Mouse (Mus musculus): Measurements from ENCODE around the gene Pfdn5. TPM values are rescaled to one million over a fixed set of nuclear protein-coding genes. Genes with fewer than 3 reads are reported as not detected.

Pfdn5 gene
- polyA plus RNA-seq (2012): 9.9 and 26.7 TPM in 2 replicates

GRCm38 (mm10) chr15:102326022-102326576 is at the start of gene Pfdn5:
TSS of gene Pfdn5 (plus strand) at chr15:102326116.
- no peak for TF ChIP-seq GATA1 (IDR thresholded peaks at IDR 0.05; ENCODE audit: low read length)

DNA sequence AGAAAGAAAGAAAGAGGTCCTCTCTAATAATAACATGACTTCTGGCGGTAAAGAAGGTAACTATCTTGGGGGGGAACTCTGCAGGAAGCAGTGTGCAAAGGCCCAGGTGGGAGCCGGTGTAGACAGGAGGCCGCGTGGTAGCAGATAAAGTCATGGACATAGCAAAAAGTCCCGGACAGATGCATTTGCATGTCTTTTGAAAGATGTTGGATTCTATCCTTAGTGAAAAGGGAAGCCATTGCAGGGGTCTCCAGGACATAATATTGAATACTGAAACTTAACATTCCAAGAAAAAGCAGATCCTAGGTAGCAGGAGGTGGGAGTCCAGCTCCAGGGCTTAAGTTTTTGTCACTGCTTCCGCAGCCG is 47.2 kb upstream of the Pfdn5 start:
- TF ChIP-seq GATA1 (IDR thresholded peaks at IDR 0.05; ENCODE audit: low read length): no peak

DNA sequence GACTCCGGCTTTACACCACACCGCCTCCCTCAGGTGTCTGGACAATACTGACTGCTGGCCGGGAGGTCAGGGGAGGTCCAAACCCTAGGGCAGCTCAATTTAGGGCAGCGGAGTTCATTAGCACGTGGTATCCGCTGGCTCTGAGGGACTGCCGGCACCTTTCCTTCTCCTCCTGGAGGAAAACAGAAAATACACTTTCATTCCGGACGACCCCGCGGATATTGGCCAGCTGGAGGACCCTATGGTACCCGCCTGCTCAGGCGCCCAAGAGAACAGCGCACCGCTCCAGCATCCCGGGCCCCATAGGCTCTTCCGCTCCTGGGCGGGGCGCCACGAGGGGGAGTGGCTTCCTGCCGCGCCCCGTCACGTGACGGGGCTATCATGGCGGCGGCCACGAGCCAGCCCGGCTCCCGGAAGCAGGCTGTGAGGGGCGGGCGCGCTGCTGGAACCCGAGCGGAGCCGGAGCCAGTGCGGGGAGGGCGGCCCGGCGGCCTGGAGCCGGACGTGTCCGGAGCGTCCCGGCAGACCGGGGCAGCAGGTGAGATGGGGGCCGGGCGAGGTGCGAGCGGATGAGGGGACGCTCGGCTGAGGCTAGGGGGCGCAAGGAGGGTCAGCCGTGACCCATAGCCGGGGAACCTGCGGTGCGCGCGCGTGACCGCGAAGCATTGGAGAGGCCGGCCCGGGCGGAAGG is 46.7 kb upstream of the Pfdn5 start, which contains the start of gene Mfsd5:
Gene Mfsd5 (plus strand): TSS at position 363 of the 691 bp plus-strand sequence.
- TF ChIP-seq GATA1 (IDR thresholded peaks at IDR 0.05; ENCODE audit: low read length): no peak

DNA sequence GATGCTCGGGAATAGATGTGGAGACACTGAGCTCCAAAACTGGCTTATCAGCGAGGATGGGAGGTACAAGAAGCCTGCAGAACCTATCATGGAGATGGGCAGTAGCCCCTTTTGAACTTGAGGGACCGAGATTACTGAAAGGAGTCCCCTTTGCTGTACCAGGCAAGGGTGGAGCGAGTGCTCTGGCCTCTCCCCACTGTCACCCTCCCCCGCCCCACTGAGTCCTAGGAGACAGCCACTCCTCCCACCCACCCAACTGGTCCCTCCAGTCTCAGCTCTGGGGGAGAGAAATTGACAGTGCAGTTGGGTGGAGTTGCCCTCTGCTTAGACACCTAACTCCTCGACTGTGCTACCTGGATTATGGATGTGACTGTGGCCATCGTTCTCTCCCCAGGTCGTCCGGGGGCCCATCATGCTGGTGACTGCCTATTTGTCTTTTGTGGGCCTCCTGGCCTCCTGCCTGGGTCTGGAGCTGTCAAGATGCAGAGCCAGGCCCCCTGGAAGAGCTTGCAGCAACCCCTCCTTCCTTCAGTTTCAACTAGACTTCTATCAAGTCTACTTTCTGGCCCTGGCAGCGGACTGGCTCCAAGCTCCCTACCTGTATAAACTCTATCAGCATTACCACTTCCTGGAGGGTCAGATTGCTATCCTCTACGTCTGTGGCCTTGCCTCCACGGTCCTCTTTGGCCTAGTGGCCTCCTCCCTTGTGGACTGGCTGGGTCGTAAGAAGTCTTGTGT is 46.0 kb upstream of the Pfdn5 start:
- TF ChIP-seq GATA1 (IDR thresholded peaks at IDR 0.05; ENCODE audit: low read length): no peak

- no peak for TF ChIP-seq GATA1 (IDR thresholded peaks at IDR 0.05; ENCODE audit: low read length)
Measured at GRCm38 (mm10) chr15:102280623-102281022, 45.3 kb upstream of the Pfdn5 start.

GRCm38 (mm10) chr15:102282463-102283292 is 43.2 kb upstream of the Pfdn5 start:
- no peak for TF ChIP-seq GATA1 (IDR thresholded peaks at IDR 0.05; ENCODE audit: low read length)

DNA sequence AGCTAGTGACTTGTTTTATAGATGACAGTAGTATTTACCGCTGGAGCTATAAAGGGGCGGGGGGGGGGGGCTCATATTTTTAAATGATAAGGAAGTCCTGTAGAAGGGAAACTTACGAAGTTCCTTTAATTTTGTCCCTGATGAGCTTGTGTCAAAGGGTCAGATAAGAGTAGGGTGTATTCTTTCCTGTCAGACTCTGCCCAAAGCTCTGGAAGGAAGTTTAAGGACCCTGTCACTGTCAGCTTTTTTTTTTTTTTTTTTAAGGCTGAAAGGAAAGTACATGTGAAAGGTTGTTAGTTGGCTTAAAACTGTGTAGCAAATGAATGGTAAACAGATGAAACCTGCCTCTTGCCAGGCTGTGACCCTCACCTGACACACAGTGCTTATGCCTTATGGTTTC is 42.3 kb upstream of the Pfdn5 start:
- TF ChIP-seq GATA1 (IDR thresholded peaks at IDR 0.05; ENCODE audit: low read length): no peak

DNA sequence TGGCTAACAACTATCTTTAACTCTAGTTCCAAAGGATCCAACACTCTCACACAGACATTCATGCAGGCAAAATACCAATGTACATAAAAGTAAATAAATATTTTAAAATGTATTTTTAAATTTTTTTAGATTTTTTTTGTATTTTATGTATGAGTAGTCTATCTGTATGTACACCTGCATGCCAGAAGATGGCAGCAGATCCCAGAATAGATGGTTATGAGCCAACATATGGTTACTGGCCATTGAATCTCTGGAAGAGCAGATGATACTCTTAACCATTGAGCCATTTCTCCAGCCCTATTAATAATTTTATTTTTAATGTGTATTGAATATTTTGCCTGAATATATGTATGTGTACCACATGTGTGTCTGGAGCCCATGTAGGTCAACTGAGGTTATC is 38.5 kb upstream of the Pfdn5 start:
- TF ChIP-seq GATA1 (IDR thresholded peaks at IDR 0.05; ENCODE audit: low read length): no peak

GRCm38 (mm10) chr15:102295633-102296367 is 30.1 kb upstream of the Pfdn5 start, which contains the start of gene Espl1:
TSS of gene Espl1 (plus strand) at chr15:102296266.
- TF ChIP-seq GATA1 (IDR thresholded peaks at IDR 0.05; ENCODE audit: low read length): no peak

- TF ChIP-seq GATA1 (IDR thresholded peaks at IDR 0.05; ENCODE audit: low read length): no peak
Measured at GRCm38 (mm10) chr15:102296368-102297006, 29.4 kb upstream of the Pfdn5 start.

GRCm38 (mm10) chr15:102302542-102302941 is 23.4 kb upstream of the Pfdn5 start:
- no peak for TF ChIP-seq GATA1 (IDR thresholded peaks at IDR 0.05; ENCODE audit: low read length)

- no peak for TF ChIP-seq GATA1 (IDR thresholded peaks at IDR 0.05; ENCODE audit: low read length)
Measured at GRCm38 (mm10) chr15:102308717-102309116, 17.2 kb upstream of the Pfdn5 start.

- no peak for TF ChIP-seq GATA1 (IDR thresholded peaks at IDR 0.05; ENCODE audit: low read length)
Measured at GRCm38 (mm10) chr15:102310074-102310845, 15.7 kb upstream of the Pfdn5 start.

DNA sequence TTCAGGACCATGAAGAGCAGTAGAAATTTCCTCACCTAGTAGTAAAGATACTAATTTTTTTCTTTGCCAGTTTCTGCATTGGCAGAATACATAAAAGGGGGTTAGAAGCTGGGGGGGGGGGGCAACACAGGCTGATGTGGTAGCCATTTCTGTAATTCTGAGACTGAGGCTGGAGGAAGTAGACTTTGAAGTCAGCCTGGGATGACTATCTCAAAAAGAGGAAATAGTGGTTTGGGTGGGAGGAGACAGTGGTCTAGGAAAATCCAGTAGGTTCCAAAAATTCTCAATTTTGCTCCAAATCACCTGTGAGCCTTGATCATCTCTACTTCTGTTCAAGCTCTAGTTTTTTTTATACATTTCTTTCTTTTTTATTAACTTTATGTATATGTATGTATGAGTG is 14.4 kb upstream of the Pfdn5 start:
- TF ChIP-seq GATA1 (IDR thresholded peaks at IDR 0.05; ENCODE audit: low read length): no peak

Data from G1E-ER4 (cell line).